Comparison of ENCODE assay signal across 10 mouse cellular contexts in genomic region chr1:74058771-74059170, GRCm38 (mm10).
"Had no signal": no experiment of that assay in that cellular context is flagged by ENCODE, and none has a peak within 500 bp of the region (broad histone marks: within the 10 kb centered on the region; RNA-seq: fewer than 3 reads in every experiment).

No protein-coding gene starts in this region.

- H3K4me1 ChIP-seq: midbrain, embryonic 13.5 days had no signal

- ATAC-seq: lung, postnatal 0 days; midbrain, embryonic 13.5 days had no signal

- H3K9me3 ChIP-seq: limb, embryonic 10.5 days; midbrain, embryonic 13.5 days; neural tube, embryonic 15.5 days had no signal

- H3K9ac ChIP-seq: midbrain, embryonic 13.5 days; neural tube, embryonic 15.5 days had no signal

- H3K36me3 ChIP-seq: midbrain, embryonic 13.5 days; neural tube, embryonic 15.5 days had no signal

- H3K4me2 ChIP-seq: midbrain, embryonic 13.5 days; neural tube, embryonic 15.5 days had no signal

- H3K27ac ChIP-seq: layer of hippocampus, adult 2 months; limb, embryonic 10.5 days; midbrain, embryonic 13.5 days; neural tube, embryonic 15.5 days had no signal

- H3K4me3 ChIP-seq: layer of hippocampus, adult 2 months; limb, embryonic 10.5 days; midbrain, embryonic 13.5 days; neural tube, embryonic 15.5 days had no signal

- H3K27me3 ChIP-seq: midbrain, embryonic 13.5 days; neural tube, embryonic 15.5 days had no signal

- DNase-seq: lung, adult 2 months; lung, postnatal 36 days; spleen, adult 18-20 months; thymus, adult 2 months; thymus, postnatal 25 days had no signal
